Mouse (Mus musculus): Measurements from ENCODE around the gene P2ry10. TPM values are rescaled to one million over a fixed set of nuclear protein-coding genes. Genes with fewer than 3 reads are reported as not detected.
A peak's percentile ranks its signal among the peaks of the same experiment; 100 is the strongest.

Gene P2ry10
- polyA plus RNA-seq, 1 experiment from 2014 or later = 0.08 TPM

GRCm38 (mm10) chrX:107148681-107149080, 60.4 kb downstream of the P2ry10 start, which contains the start of gene P2ry10b:
P2ry10b (plus strand) TSS chrX:107148927.
- no peaks in the 10 kb centered on the region for H3K36me3 ChIP-seq
- no peak within 1 kb of the TSS for H3K4me3 ChIP-seq
- no peaks in the 10 kb centered on the region for H3K27me3 ChIP-seq (replicated peaks)
- H3K4me1 ChIP-seq = peaks cover 11% of the 10 kb centered on the region; the same call in 1 of the 2 replicates
- 58% methylated on average over 3 of the region's 3 CpGs for WGBS (ENCODE audit: insufficient replicate concordance)
- ATAC-seq = no peak
- H3K4me2 ChIP-seq = 0 out of 2 replicates have a peak within 1 kb of the TSS, but pooled peaks have one; percentile 16
- H3K9ac ChIP-seq = no peak within 1 kb of the TSS
- 0 out of 2 replicates have a peak within 1 kb of the TSS, but pooled peaks have one; percentile 10 for H3K27ac ChIP-seq
- no peaks in the 10 kb centered on the region for H3K9me3 ChIP-seq (replicated peaks)

- Histone ChIP-seq H3K4me3 (no peak overlapping the region), H3K36me3 (no peaks in the 10 kb centered on the region), H3K9ac (no peak overlapping the region), H3K4me1 (peaks cover 11% of the 10 kb centered on the region; the same call in 1 of the 2 replicates), H3K9me3 (replicated peaks) (no peaks in the 10 kb centered on the region), H3K4me2 (0 out of 2 replicates have a peak overlapping the region, but pooled peaks have one; percentile 16), H3K27ac (0 out of 2 replicates have a peak overlapping the region, but pooled peaks have one; percentile 10), H3K27me3 (replicated peaks) (no peaks in the 10 kb centered on the region)
- ATAC-seq = no peak
- WGBS (ENCODE audit: insufficient replicate concordance) = 17% methylated on average over 4 of the region's 4 CpGs
These were observed 61.2 kb downstream of the P2ry10 start for GRCm38 (mm10) chrX:107149391-107149993.

- 40% methylated on average over 5 of the region's 5 CpGs for WGBS (ENCODE audit: insufficient replicate concordance)
- Histone ChIP-seq H3K9me3 (replicated peaks) (no peaks in the 10 kb centered on the region), H3K4me1 (peaks cover 11% of the 10 kb centered on the region; the same call in 1 of the 2 replicates), H3K4me2 (peak overlapping the region; percentile 16; the same call in 1 of the 2 replicates), H3K4me3 (no peak overlapping the region), H3K36me3 (no peaks in the 10 kb centered on the region), H3K27ac (no peak overlapping the region), H3K9ac (no peak overlapping the region), H3K27me3 (replicated peaks) (no peaks in the 10 kb centered on the region)
- ATAC-seq = no peak
These were observed 61.7 kb downstream of the P2ry10 start for GRCm38 (mm10) chrX:107150027-107150426.

- no peaks in the 10 kb centered on the region for H3K36me3 ChIP-seq
- H3K9ac ChIP-seq = no peak overlapping the region
- peak overlapping the region; percentile 49 for H3K4me2 ChIP-seq
- WGBS (ENCODE audit: insufficient replicate concordance) = 19% methylated on average over 4 of the region's 4 CpGs
- peak overlapping the region; percentile 62 for H3K27ac ChIP-seq
- H3K27me3 ChIP-seq (replicated peaks) = no peaks in the 10 kb centered on the region
- H3K4me1 ChIP-seq = peaks cover 11% of the 10 kb centered on the region; the same call in 1 of the 2 replicates
- ATAC-seq = peak; percentile 97
- no peaks in the 10 kb centered on the region for H3K9me3 ChIP-seq (replicated peaks)
- peak overlapping the region; percentile 27 for H3K4me3 ChIP-seq
These were observed 62.6 kb downstream of the P2ry10 start for GRCm38 (mm10) chrX:107150752-107151515.

Other genes starting within 250 kb of the P2ry10 start
- gene Rtl3, start 247.8 kb upstream of the P2ry10 start, polyA plus RNA-seq (2016; fragmentation: Nextera tagmentation; extraction: Ambion mirVana) = 2.3 and 2.5 TPM in 2 replicates
- gene Lpar4, start 167.9 kb upstream of the P2ry10 start, polyA plus RNA-seq (2016; fragmentation: Nextera tagmentation; extraction: Ambion mirVana) = 5.3 and 6.0 TPM in 2 replicates
- gene P2ry10b, start 60.4 kb downstream of the P2ry10 start, polyA plus RNA-seq (2016; fragmentation: Nextera tagmentation; extraction: Ambion mirVana) = 0.62 and 0.79 TPM in 2 replicates
- gene Gpr174, start 167.4 kb downstream of the P2ry10 start, polyA plus RNA-seq (2016; fragmentation: Nextera tagmentation; extraction: Ambion mirVana) = 0.10 and 0.18 TPM in 2 replicates

Data from liver, embryonic 12.5 days (tissue).